ENCODE assay signal across 8 mouse cellular contexts in the genomic region with DNA sequence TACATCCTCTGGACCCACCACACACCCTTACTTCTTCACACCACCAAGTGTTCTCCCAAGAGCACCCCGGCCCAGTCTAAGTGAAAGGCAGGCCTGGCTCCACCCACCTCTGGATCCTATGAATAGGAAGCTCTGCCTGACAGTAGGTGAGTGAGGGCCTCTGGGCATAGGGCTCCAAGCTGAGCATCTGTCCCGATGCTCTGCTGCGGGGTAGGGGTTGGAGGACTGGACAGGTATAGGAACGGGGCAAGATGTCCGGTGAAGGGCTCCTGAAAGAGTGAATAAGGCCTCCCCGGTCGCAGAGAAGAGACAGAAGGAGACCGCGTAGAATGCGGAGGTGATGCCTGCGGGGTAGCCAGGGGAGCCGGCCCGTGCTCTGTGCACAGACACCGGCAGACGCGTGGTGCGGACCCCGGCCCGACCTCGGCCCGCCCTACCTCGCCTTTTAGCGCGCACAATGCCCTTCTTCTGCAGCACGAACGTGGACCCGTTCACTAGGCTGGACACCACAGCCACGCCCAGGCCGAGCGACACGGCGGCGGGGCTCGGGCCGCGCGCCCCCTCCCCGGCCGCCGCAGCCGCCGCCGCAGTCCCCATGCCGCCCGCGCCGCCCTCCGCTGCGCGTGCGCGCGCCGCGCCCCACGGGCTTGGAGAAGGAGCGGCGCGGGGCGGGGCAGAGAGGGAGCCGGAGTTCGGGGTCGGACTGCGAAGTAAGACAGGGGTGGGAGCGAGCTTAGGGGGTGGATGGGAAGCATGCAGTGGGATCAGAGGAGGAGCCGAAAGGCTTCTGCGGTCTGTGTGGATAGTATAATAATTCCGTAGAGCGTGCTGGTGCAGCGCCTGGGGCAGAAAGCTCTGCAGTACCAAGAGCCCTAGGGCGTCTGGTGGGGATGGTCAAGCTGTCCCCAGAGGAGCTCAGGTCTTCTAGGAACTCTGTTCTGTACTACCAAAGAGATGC. TPM values are rescaled to one million over a fixed set of nuclear protein-coding genes. Genes with fewer than 3 reads are reported as not detected.
A peak's percentile ranks its signal among the peaks of the same experiment; 100 is the strongest.
DNase-seq lines count a peak whose midpoint lies in the region; ATAC-seq lines count a peak whose summit lies in the region.

No protein-coding gene starts in this region.

- H3K4me1 ChIP-seq in hindbrain, embryonic 14.5 days (replicated peaks; ENCODE audit: control insufficient read depth, insufficient read depth, low read length) = 0 out of 2 replicates have a peak, but pooled peaks cover 11% of the 10 kb centered on the region

- 0 out of 2 replicates have a peak, but pooled peaks cover 8% of the 10 kb centered on the region for H3K36me3 ChIP-seq in hindbrain, embryonic 14.5 days (replicated peaks; ENCODE audit: control insufficient read depth, insufficient read depth)

- H3K4me3 ChIP-seq in hindbrain, embryonic 14.5 days (replicated peaks; ENCODE audit: low read length) = peak overlapping the region; percentile 59

- peak overlapping the region; percentile 91 for H3K9ac ChIP-seq in hindbrain, embryonic 14.5 days

- H3K4me2 ChIP-seq in hindbrain, embryonic 14.5 days (replicated peaks) = peak overlapping the region; percentile 70

- peak; percentile 88 for DNase-seq in ZHBTc4 (ENCODE audit: low read depth, low spot score)
- DNase-seq in cerebellum, postnatal 36 days = peak; percentile 67 to 72
- DNase-seq in frontal cortex, postnatal 36 days (ENCODE audit: low spot score in 2 of 2) = peak; percentile 60 to 64
- peak; percentile 77 for DNase-seq in hindbrain, embryonic 14.5 days (ENCODE audit: low spot score)
- DNase-seq in left cerebral cortex, adult 11 months (ENCODE audit: low spot score) = peak; percentile 49
- peak; percentile 71 for DNase-seq in lung, postnatal 36 days
- DNase-seq in retina, postnatal 7 days (ENCODE audit: low read depth, low spot score) = peak; percentile 65
- peak; percentile 57 for DNase-seq in urinary bladder, adult 2 months (ENCODE audit: low spot score)

- H3K27ac ChIP-seq in hindbrain, embryonic 14.5 days = peak overlapping the region; percentile 87

- no peaks in the 10 kb centered on the region for H3K27me3 ChIP-seq in hindbrain, embryonic 14.5 days (ENCODE audit: control insufficient read depth, insufficient read depth, low read length)

- H3K9me3 ChIP-seq in hindbrain, embryonic 14.5 days (ENCODE audit: control insufficient read depth, low read length) = no peaks in the 10 kb centered on the region

- ATAC-seq in hindbrain, embryonic 14.5 days (ENCODE audit: low FRiP score) = peak; percentile 94

- under 1% methylated on average over 56 of the region's 71 CpGs for WGBS in hindbrain, embryonic 14.5 days

RNA-seq across cellular contexts. Expression of a gene that starts 0.5 kb away (rescaled TPM):
- 23.8 and 25.4 TPM in 2 replicates for polyA plus RNA-seq in hindbrain, embryonic 14.5 days (2014; fragmentation: Nextera tagmentation; extraction: Ambion mirVana)
- polyA plus RNA-seq in urinary bladder, adult 2 months (2012; rRNA removed) = 13.5 and 13.8 TPM in 2 replicates

RNA-seq across cellular contexts. Expression of a gene that starts 30.7 kb away (rescaled TPM):
- 57.4 and 60.3 TPM in 2 replicates for polyA plus RNA-seq in hindbrain, embryonic 14.5 days (2014; fragmentation: Nextera tagmentation; extraction: Ambion mirVana)
- polyA plus RNA-seq in urinary bladder, adult 2 months (2012; rRNA removed) = 26.0 and 31.4 TPM in 2 replicates

RNA-seq across cellular contexts. Expression of a gene that starts 57.0 kb away (rescaled TPM):
- 48.4 and 49.1 TPM in 2 replicates for polyA plus RNA-seq in hindbrain, embryonic 14.5 days (2014; fragmentation: Nextera tagmentation; extraction: Ambion mirVana)
- 31.4 and 32.8 TPM in 2 replicates for polyA plus RNA-seq in urinary bladder, adult 2 months (2012; rRNA removed)

Comparison
In these comparisons a context has a peak if more than half of its experiments do, and no peak if none do; other contexts are left out.
1. Peak in every context shown above with its lines: DNase-seq, ATAC-seq, H3K4me3 ChIP-seq and H3K27ac ChIP-seq.